Mouse (Mus musculus) ovary, postnatal 10 days (tissue): ENCODE results near the gene Ylpm1.

Experiments used
- DNase-seq: peaks from one replicate; pipeline ENCODE4 v3.0.0; 2022; ENCODE audit warnings: low spot score

Ylpm1 gene

GRCm38 (mm10) chr12:85110698-85111592 is 114.8 kb downstream of the Ylpm1 start, which contains the start of the genes Prox2 and Dlst:
Gene Prox2, minus strand, starts transcription at chr12:85110759.
Gene Dlst, plus strand, starts transcription at chr12:85110833.
- peak; percentile 86 for DNase-seq

DNA sequence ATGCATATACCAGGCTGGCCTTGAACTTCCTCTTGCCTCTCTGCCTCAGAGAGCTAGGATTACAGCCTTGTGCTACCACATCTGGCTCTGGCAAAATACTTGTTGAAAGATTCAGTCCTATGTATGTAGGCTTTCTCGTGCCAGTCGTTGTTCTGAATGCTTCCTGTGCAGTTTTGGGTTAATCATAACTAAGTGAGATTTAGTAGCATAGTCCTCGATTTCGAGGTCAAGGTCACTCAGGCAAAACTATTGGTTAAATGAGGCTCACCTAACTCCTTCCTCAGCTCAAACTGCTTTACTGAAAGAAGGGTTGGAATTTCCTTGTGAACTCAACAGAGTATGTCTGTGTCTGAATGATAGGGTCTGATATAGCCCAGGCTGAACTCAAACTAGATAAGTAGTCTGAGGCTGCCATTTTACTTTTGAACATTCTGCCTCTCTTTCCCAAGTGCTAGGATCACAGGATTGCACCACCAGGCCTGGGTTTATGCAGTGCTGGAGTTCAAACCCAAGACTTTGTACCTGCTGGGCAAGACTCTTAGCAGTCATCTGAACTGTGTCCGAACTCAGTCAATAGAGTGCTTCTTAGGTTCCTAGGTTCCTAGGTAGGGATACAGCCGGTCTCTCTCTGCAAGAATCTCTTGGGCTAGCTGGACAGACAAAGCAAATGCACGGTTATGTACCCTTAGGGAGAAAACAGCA is 116.6 kb downstream of the Ylpm1 start:
- DNase-seq, result no peak

- no peak for DNase-seq
These were observed 117.2 kb downstream of the Ylpm1 start for GRCm38 (mm10) chr12:85113337-85113736.

DNA sequence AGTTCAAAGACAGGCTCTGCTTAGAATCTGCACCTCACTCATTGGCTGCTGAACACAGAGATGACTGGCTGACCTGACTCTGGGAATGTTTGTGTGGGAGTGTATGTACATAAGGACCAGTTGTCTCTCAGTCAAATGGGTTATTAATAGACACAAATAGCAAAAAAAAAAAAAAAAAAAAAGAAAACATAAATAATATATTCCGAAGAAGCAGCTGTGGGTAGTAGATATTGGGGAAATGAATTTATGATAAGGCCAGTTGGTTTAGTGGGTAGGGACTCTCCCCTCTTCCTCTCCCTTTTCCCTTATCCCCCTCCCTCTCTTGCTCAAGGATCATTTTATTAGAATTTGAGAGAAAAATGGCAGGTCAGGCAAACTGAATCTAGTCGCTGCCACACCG is 117.8 kb downstream of the Ylpm1 start:
- no peak for DNase-seq

DNA sequence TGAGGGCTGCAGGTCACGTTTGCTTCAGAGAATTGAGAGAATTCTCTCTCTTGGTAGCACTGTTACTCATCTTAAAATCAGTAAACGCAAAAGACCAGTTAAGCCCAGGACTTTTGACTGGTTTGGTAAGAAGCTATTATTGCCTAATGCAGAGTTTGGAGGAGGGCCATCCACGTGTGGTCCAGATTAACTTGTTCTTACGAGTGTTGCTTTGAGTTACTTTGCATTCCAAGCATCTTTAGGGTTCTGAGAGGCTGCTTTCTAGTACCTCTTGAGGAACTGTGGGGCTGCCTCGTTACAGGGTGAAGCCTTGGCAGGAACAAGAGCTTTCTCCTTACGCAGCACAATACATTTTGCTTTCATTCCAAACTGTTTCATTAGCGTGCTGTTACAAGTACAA is 119.6 kb downstream of the Ylpm1 start:
- DNase-seq, result no peak
